Mouse (Mus musculus) MN1 (cell line): ENCODE data around the gene Zfpm1.
A peak's percentile ranks its signal among the peaks of the same experiment; 100 is the strongest.

Experiments used
- DNase-seq: peaks from one replicate; pipeline ENCODE4 v3.0.0-alpha.2; 2016; ENCODE audit warnings: low spot score

The Zfpm1 gene

DNA sequence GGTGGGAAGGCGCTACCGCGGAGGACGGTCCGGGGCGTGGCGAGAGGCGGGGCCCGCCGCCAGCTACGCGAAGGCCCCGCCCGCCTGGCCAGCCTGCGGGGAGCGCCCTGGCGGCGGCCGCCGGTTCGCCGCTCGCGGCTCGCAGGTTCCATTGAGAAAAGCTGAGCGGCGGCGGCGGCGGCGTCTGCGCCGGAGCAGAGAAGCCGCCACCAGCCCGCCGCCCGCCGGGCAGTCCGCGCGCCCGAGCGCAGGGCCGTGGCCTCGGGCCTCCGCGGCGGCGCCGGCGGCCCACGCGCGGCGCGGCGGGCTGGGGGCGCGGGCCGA lies at the start of gene Zfpm1:
Zfpm1 (plus strand) TSS at position 107 of the 324 bp plus-strand sequence.
- DNase-seq = no peak

DNA sequence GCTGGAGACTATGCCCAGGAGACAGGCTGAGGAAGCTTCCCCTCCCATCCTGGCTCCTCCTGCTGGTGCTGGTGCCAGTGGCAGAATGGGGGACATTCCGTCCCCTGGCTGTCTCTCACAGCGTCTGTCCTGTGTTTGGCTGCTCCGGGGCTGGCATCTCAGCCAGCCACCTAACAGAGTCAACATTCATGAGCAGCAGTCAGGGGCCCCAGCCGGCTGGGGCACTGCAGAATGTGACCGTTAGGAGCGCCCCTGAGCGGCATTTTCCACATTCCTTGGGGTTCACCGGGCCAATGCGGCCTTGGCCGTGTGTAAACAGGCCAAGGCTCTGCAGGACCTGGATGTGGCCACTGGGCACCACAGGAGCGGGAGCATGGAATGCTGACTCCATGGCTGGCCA lies 47.9 kb upstream of the Zfpm1 start:
- no peak for DNase-seq

DNA sequence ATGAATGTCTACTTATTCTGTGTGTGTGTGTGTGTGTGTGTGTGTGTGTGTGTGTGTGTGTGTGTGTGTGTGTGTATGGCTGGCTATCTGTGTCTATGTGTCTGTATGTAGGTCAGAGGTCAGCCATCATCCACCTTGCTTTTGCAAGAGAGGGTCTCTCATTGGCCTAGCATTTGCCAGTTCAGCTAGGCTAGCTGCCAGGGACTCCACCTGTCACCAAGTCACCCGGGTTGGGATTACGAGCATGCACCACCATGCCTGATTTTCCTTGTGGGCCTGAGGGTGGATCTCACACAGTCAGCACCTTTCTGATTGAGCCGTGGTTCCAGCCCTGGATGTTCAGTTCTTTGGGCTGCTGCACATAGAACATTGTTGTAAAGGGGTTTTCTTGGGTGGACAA lies 45.4 kb upstream of the Zfpm1 start:
- no peak for DNase-seq

DNA sequence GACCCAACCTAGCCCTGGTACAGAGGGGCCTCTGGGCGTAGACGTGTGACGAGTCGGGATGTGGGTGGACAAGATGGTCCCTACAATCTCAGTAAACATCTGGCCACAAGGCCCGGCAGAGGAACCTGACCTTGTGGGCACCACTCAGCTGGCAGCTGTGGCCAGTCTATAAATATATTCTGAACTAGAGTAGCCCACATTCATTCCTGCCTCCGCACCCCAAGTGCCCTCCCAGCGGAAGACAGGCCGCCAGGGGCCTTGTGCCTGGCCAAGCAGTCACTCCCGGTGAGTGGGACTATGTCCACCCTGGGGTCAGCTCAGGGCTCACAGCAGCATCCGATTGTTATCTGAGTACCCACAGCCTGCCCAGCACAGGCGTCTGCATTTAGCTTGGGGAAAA lies 43.7 kb upstream of the Zfpm1 start:
- DNase-seq = no peak

DNA sequence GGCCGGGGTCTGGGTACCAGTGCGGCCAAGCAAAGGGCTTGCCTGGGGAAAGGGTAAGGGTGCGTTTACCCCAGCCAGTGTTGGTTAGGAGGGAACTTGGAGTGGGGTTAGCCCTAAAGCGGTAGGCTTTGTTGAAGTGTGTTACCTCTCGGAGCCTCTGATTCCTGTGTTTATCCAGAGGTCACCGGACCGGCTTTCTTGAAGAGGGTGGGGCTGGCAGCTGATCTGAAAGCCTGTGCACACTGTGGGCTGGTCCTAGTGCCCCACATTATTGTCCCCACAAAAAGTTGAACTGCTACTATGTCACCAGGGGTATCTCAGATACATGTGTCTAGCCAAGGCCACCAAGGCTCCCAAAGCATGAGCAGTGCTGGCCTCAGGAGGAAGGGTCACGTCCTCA lies 43.2 kb upstream of the Zfpm1 start:
- DNase-seq = no peak

DNA sequence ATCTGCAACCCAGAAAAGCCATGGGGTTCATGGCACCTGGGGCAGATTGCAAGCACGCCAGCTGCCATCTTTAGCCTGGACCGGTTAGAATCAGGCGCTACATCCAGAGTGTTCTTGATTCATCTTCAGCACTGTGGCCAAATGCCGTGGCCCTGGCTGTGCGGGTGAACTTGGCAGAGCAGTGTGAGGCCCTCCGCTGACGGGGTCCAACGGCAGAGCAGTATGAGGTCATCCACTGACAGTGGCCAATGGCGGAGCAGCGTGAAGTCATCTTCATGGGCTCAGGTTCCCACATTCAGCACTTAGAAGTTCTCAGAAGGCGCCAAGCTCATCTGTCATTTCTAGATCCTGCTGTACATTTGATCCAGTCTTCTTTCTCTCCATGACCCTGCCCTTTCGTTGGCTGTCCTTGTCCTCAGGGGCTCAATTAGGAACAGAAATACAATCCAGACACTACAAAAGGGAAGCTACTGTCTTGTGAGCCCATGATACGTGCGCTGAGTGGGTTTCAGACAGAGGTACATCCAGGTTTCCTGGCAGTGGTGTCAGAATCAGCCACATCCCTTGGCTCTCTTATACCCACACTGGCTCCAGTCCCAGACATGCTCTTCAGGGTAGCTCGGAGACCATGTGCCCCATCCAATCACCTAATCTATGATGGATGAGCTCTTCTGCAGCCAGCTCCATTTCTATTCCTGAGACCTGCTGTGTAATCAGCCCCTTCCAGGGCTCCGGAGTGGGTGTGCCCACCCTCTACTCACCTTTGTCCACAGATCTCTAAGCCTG lies 41.5 kb upstream of the Zfpm1 start:
- DNase-seq = no peak

DNA sequence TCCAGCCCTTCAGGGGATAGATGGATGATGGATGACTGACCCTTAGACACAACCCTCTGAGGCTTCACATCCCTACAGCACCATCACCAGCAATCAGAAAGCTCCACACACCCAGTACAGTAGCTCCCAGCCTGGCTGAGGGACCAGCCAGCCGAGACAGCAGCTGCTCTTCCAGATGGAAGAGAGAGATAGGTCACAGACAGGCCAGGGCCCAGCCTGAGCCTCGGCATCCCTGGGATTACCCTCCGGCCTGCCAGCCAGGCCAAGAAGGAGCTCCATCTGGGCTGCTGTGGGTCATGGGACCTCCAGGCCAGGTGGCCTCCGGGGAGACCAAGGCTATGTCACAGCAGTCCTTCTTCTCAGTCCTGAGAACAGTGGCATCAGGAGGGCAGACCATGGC lies 38.6 kb upstream of the Zfpm1 start:
- DNase-seq = peak; percentile 65

DNA sequence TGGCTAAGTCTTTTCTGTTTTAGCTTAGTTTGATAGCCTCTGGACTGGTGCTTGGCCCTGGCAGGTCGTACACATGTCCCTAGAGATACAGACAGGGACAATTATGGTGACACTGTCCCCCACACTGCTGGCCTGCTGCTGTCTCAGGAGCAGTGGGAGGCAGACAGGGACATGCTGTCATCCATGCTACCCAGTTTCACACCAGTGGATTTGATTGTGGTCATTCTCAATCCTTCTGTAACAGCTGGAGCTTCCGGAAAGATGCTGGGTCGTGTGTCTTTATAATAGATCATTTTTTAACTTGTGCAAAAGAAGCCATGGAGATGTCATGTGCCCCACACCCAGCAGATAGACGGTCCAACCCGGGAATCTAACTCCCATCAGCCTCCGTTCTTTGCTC lies 36.8 kb upstream of the Zfpm1 start:
- DNase-seq = no peak

DNA sequence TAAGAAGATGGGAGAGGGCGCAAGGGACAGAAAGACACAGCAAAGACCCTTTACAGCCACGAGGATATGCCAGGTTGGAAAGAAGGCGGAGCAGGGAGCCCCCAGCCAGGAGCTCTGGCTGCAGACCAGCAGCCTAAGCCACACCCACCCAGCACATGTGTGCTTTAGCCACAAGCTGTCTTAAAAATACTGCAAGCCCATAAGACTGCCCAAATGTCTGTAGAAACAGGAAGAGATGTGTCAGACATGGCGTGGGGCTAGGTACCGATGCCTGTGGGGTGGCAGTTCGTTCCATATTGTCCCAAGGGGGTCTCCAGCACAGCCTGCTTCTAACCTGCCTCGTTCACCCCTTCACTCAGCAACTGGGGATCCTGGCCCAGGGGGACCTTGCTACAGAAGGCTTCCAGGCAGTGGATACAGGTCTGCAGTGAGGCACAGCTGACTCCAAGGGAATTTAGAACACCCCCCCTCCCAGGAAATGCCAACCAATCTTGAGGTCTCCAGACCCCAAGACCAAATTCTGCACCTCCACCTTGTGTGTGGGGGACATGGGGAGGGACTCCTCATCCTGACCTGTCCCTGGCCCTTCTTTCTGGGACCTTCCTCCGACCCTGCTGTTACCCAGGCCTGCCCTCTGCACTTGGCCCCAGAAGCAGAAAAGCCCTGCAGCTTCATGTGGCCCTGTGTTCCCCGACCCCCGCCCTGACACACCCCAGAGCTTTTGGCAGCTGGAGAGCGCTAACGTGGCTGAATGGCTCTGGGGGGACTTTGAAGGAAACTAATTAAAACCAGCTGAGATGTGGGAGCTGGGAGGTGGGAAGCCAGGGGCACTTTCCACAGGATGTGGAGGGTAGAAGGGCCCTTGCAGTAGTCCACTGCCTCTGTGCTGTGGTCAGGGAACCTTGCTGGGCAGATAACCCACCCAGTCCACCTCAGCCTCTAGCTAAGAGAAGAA lies 35.4 kb upstream of the Zfpm1 start:
- DNase-seq = no peak

DNA sequence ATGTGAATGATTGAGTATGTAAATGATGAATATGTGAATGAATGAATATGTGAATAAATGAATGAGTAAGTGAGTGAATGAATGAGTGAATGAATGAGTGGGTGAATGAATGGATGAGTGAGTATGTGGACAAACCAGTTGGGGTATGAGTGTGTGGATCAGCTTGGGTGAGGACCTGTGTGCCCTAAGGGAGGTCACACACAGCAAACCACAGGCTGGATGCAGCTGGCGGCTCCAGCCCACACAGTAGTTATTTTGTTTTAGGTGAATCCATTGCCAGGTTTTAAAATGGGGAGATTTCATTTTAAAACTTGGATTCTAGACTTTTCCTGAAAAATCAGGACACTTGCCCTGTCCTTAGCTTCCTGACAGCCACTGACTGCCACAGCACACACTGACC lies 30.2 kb upstream of the Zfpm1 start:
- no peak for DNase-seq

DNA sequence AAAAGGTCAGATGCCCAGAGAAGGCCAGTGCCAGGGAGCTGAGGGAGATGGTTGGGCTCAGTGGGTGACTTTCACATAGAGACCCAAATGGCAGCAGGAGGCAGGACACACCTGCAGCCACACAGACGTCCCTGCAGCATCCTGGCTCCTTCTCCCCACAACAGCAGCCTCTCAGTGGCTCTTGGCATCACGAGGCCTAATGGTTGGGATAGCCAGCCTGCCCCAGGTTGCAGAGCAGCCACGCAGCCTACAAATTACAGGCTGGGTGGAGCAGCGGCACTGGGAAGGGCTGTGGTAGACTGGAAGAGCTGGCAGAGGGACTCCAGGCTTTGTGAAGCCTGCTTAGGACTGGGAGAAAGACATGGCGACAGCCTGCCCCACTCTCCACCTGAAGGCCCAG lies 29.6 kb upstream of the Zfpm1 start:
- no peak for DNase-seq

DNA sequence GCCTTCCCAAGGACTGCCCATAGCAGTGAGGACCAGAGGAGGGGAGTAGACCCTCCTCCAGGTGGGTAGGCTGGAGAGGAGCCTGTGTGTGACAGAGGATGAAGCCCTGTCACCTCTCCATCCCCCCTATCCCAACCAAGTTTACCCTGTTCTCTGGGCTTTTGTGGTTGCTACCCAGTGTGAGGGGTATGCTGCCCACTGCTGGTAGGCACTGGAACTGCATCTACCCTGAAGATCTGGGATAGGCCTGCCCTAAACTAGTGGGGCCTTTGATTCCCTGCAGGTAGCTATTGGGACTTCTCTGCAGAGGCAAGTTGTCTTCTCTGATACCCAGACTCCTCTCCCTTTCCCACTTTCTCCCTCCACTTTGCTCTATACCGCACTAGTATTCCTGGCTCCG lies 22.6 kb upstream of the Zfpm1 start:
- peak; percentile 86 for DNase-seq

DNA sequence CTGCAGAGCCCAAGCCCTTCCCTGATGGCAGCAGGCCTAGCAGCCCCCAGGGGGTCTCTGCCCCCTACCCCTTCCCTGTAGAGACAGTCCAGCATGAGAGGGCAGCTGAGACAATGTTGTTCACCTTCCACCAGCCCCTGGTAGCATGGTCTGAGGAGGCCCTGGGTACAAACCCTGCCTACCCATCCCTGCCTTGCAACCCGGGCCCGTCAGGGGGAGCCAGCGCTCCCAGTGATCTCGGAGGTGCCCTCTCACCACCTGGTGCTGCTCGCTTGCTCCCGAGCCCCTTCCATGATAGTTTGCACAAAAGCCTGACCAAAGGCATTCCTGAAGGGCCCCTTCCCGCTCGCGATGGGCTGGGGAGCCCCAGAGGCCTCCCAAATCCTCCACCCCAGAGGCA lies 21.2 kb upstream of the Zfpm1 start:
- DNase-seq = no peak

DNA sequence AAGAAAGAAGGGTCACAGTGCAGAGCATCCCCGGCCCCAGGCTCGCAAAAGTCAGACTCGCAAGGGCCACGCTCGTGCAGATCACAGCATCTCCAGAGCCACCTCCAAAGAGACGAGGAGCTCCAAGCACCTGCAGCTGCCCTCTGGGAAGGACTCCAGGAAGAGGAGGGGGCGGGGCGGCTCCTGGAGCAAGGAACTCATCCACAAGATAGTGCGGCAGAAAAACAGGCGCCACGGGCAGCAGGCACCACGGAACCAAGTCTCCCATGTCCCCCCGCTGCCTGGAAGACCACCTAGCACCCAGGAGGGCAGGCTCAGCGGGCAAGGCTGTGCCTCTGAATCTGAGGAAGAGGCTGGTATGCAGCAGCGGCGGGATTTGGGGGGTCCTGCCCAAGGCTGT lies 19.1 kb upstream of the Zfpm1 start:
- peak; percentile 44 for DNase-seq

DNA sequence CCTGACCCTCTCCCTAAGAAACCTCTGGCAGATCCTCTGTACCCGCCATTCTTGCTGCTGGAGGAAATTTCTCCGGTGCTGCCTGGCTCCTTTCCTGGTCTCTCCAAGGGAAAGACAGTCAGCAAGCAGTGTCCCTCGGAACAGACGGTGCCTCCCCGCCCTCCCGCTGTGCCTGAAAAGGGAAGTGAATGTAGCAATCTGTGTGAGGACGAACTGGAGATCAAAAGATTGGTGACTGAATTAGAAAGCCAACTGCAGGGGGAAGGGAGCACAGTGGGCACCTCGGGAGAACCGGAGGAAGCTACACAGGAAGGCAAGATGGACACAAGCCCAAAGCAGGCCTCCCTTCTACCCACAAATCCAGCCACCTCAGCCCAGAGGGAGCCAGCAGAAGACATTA lies 17.7 kb upstream of the Zfpm1 start:
- DNase-seq = no peak

DNA sequence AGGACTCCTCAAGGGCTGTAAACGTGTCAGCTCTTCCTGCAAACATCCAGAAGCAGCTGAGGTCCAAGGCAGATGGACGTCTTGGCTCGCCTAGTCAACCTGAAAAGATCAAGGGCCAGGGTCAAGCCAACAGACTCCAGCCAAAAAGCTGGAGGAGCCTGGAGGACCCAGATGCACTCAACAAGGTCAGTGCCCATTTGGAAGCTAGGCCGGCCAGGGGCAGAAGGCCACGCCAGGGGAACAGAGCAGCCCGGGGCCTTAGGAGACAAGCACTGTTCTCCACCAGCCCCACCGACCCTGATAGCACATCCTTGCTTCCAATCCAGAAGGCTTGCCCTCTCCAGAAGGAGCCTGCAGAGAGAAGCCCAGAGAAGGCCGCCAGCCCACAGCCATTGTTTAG lies 16.4 kb upstream of the Zfpm1 start:
- DNase-seq = no peak

DNA sequence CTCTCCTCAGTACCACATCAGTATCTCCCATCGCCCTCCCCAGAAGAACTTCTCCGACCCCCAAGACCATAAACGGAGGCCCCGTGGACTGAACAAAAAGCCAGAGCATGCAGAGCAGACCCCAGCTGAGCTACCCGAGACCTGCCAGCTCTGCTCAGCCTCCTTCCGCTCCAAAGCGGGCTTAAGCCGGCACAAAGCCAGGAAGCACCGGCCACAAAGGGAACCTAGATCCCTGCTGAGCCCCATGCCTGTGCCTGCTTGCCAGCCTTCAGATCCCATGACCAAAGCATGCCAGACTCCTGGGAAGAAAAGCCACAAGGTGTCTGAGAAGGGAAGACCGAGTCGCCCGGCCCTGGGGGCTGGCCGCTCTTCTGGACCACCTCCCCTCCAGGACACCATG lies 15.1 kb upstream of the Zfpm1 start:
- DNase-seq = no peak

DNA sequence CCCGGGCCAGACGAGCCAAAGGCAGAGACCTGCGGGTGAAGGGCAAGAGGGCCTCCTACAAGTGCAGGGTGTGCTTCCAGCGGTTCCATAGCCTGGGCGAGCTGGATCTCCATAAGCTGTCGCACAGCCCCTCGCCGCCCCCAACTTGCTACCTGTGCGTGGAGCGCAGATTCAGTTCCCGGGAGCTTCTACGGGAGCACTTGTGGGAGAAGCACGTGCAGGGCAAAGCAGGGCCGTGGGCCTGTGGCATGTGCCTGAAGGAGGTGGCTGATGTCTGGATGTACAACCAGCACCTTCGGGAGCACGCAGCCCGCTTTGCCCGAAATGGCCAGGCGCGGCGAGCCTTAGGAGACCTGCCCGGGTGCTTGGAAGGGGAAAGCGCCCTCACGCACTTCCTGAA lies 13.1 kb upstream of the Zfpm1 start:
- no peak for DNase-seq

DNA sequence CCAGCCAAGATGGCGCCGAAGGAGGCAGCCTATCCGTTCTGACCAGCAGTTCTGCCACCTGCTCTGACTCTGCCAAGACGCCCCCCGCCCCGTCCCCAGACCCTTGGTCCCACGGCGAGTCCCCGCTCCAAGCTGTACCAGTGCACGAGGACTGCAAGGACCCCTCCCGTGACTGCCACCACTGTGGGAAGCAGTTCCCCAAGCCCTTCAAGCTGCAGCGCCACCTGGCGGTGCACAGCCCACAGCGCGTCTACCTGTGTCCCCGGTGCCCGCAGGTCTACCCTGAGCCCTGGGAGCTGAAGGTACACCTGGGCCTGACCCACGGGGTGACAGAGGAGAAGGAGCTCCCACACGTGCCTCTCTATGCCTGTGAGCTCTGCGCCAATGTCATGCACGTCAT lies 12.5 kb upstream of the Zfpm1 start:
- peak; percentile 74 for DNase-seq

DNA sequence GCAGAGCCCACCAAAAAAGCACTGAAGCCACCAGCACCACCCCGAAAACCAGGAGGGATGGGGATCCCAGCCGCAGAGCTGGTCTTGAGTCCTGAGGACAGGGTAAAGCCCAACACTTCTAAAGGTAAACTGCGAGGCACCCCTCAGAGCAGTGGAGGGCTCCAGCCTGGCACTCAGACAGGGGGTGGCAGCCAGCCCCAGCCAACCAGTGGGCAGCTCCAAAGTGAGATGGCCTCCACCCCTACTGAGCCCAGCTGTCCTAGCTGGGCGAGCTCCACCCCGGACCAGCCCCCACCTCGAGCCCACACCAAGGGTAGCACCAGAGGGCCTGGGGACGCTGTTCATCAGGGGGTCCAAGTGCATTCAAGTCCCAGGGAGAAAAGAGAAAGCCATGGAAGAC lies 11.4 kb upstream of the Zfpm1 start:
- DNase-seq = no peak

DNA sequence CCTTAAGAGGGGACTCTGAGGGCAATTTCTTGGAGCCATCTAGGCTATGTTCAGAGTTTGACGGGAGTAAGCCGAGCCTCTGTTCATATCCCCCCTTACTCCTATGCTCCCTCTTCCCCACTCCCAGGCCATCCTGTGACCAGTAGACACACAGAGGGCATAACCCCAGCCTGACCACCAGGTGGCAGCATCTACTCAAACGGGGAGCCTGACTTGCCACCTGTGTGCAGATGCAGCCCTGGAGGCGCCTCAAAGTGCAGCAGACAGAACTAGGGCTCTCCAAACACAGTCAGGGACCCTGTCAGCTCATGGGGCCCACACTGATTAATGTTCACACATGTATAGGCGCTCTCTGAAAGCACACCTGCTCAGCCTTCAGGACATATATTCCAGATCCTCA lies 8.8 kb upstream of the Zfpm1 start:
- DNase-seq = peak; percentile 91

DNA sequence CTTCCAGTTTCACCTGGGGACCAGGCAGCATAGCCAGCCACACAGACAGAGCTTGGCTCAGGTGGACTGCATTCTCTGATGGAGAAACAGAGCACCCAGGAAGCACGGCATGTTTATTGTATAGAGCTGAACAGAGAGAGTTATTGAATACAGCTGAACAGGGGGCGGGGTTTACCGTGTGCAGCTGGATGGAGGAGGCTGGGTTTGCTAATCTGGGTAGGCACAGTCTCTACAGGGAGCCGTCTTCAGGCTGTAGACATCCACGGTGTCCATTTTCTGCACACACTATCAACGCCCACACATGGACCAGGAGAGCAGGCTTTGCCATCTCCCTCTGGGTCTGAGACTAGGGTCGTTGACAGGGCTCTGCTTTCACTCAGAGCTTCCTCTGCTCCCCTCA lies 8.1 kb upstream of the Zfpm1 start:
- no peak for DNase-seq

DNA sequence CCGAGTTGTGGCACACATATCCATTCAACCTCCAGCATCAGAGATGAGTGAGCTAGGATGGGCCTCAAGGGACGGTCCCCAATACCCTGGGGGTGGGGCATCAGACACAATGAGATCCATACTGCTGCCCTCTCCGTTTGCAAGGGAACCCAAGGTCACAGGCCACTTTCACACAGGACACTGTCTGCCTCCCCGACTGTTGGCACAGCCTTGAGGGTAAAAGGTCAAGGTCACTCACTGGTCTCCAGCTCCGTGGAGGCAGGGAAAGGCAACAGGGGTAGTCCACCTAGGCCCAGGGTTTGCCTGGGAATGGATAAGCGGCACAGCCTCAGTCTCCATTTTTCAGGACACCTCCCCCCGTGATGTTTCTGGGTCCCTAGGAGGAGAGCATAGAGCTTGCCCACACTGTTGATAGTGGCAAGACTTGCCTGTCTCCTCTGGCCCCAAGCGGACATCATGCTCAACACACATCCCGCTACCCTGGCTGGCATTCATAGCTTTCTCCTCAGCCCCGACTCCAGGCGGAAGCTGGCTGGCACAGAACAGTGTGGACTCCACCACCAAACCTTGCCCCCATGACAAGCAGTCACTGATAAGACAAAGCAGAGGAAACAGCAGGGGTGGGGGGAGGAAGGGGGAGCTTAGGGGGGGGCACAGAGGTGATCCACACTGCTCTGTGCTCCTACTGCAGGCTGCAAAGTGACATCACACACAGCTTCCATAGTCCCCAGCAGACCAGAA lies 7.1 kb upstream of the Zfpm1 start:
- no peak for DNase-seq
